Mouse (Mus musculus) retina, adult 2 months (tissue): Measurements from ENCODE around the gene Wnt4.
A peak's percentile ranks its signal among the peaks of the same experiment; 100 is the strongest.

Experiments used
- DNase-seq: peaks from one replicate; pipeline ENCODE4 v3.0.0-alpha.2; 2012; ENCODE audit warnings: low read depth, low spot score

Wnt4 gene

GRCm38 (mm10) chr4:137279346-137279745, 2.1 kb downstream of the Wnt4 start:
- no peak for DNase-seq

- no peak for DNase-seq
Observed at GRCm38 (mm10) chr4:137281273-137281672, 4.0 kb downstream of the Wnt4 start.

GRCm38 (mm10) chr4:137282122-137282521, 4.8 kb downstream of the Wnt4 start:
- no peak for DNase-seq

- no peak for DNase-seq
Observed at GRCm38 (mm10) chr4:137282584-137283406, 5.5 kb downstream of the Wnt4 start.

GRCm38 (mm10) chr4:137283407-137283732, 6.1 kb downstream of the Wnt4 start:
- DNase-seq, result no peak

GRCm38 (mm10) chr4:137285876-137286661, 8.8 kb downstream of the Wnt4 start:
- no peak for DNase-seq

GRCm38 (mm10) chr4:137286662-137286953, 9.3 kb downstream of the Wnt4 start:
- no peak for DNase-seq

GRCm38 (mm10) chr4:137287206-137287605, 9.9 kb downstream of the Wnt4 start:
- no peak for DNase-seq

GRCm38 (mm10) chr4:137287818-137288217, 10.5 kb downstream of the Wnt4 start:
- DNase-seq, result peak; percentile 16

- no peak for DNase-seq
Observed at GRCm38 (mm10) chr4:137289701-137290100, 12.4 kb downstream of the Wnt4 start.

- DNase-seq, result no peak
Observed at GRCm38 (mm10) chr4:137290250-137290649, 13.0 kb downstream of the Wnt4 start.

- no peak for DNase-seq
Observed at GRCm38 (mm10) chr4:137292625-137293024, 15.3 kb downstream of the Wnt4 start.

GRCm38 (mm10) chr4:137294032-137294431, 16.7 kb downstream of the Wnt4 start:
- DNase-seq, result no peak

GRCm38 (mm10) chr4:137294474-137294873, 17.2 kb downstream of the Wnt4 start:
- DNase-seq, result no peak

GRCm38 (mm10) chr4:137294951-137295350, 17.7 kb downstream of the Wnt4 start:
- no peak for DNase-seq

- no peak for DNase-seq
Observed at GRCm38 (mm10) chr4:137297611-137298010, 20.3 kb downstream of the Wnt4 start.

GRCm38 (mm10) chr4:137298406-137298805, 21.1 kb downstream of the Wnt4 start:
- DNase-seq, result no peak

- DNase-seq, result no peak
Observed at GRCm38 (mm10) chr4:137300227-137300626, 22.9 kb downstream of the Wnt4 start.

GRCm38 (mm10) chr4:137301635-137302034, 24.3 kb downstream of the Wnt4 start:
- no peak for DNase-seq

GRCm38 (mm10) chr4:137304106-137304505, 26.8 kb downstream of the Wnt4 start:
- no peak for DNase-seq

GRCm38 (mm10) chr4:137305066-137305465, 27.8 kb downstream of the Wnt4 start:
- DNase-seq, result no peak

- DNase-seq, result no peak
Observed at GRCm38 (mm10) chr4:137305831-137306576, 28.7 kb downstream of the Wnt4 start.

GRCm38 (mm10) chr4:137306577-137306888, 29.2 kb downstream of the Wnt4 start:
- DNase-seq, result no peak
